Mouse (Mus musculus) spleen, adult 2 months (tissue): ENCODE measurements around the gene Mybpc1. TPM values are rescaled to one million over a fixed set of nuclear protein-coding genes. Genes with fewer than 3 reads are reported as not detected.

Experiments used
- DNase-seq, 2 experiments: peaks; one replicate each; pipeline versions ENCODE4 v3.0.0 to v3.0.0-alpha.2; 2012 to 2021; ENCODE audit warnings: low spot score in 2 of 2, low read depth in 1 of 2
- H3K27ac ChIP-seq: fragments of 200-500 bp; 2 replicates; pipeline ENCODE4 v1.5.1; 2012; ENCODE audit warnings: low read length, inconsistent platforms; ENCODE audit not compliant: insufficient read depth
- H3K27me3 ChIP-seq: fragments of 200-500 bp; 2 replicates; pipeline ENCODE4 v1.6.1; 2012; ENCODE audit warnings: mild to moderate bottlenecking, moderate library complexity, low read length, inconsistent platforms; ENCODE audit not compliant: control insufficient read depth, insufficient read depth
- H3K36me3 ChIP-seq: fragments of 200-500 bp; 2 replicates; pipeline ENCODE4 v1.6.1; 2012; ENCODE audit warnings: mild to moderate bottlenecking, low read length, inconsistent platforms; ENCODE audit not compliant: control insufficient read depth, insufficient read depth
- H3K4me1 ChIP-seq: fragments of 200-500 bp; 2 replicates; pipeline ENCODE4 v1.6.1; 2011; ENCODE audit warnings: inconsistent platforms; ENCODE audit not compliant: control insufficient read depth, insufficient read depth, insufficient read length
- H3K4me3 ChIP-seq: fragments of 200-500 bp; 2 replicates; pipeline ENCODE4 v1.5.1; 2011; ENCODE audit warnings: mild to moderate bottlenecking, inconsistent platforms; ENCODE audit not compliant: insufficient read depth, insufficient read length; ENCODE audit errors: extremely low read depth
- CTCF ChIP-seq: fragments of 200-500 bp; IDR thresholded peaks from 2 replicates; pipeline ENCODE4 v1.5.1; 2011; ENCODE audit warnings: mild to moderate bottlenecking, inconsistent platforms; ENCODE audit not compliant: insufficient read depth, insufficient read length, insufficient replicate concordance; ENCODE audit errors: extremely low read depth
- POLR2A ChIP-seq: fragments of 200-500 bp; IDR thresholded peaks from 2 replicates; pipeline ENCODE4 v1.6.1; 2011; ENCODE audit warnings: low read depth, low read length, inconsistent platforms
- WGBS: fragments of 180-500 bp; shearing (Covaris S2); methylation state at CpG from one replicate; pipeline ENCODE4 v1.1.7; 2018; 5-methylcytosine and 5-hydroxymethylcytosine counted together
- polyA plus RNA-seq: library from polyadenylated mRNA; depleted of rRNA; stranded (reverse); fragments of >200 nt; gene quantifications from 2 replicates; pipeline ENCODE4 v1.2.3, GENCODE M21; 2012; rRNA removed

Mybpc1 gene
- polyA plus RNA-seq, result 0.47 and 1.0 TPM in 2 replicates

DNA sequence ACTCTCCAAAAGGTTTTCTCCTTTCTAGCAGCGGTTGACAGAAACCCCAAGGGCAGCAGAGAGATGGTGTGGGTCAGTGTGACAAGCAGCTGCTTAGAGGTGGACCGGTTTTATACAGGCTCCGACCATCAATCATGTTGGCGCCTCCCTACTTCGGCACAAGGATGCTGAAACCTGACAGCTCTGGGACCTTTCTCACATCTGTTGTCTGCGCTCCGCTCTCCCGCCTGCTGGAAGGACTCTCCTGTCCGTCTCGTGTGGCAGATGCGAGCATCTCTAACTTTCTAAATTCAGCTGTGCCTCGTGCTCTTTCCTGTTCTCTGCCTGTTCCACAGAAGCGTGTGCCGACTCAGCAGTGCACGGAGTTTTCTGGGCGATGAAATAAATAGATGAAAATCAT lies at the start of gene Mybpc1:
Mybpc1 (minus strand) TSS at position 210 of the 400 bp plus-strand sequence.
- no peak for TF ChIP-seq CTCF
- TF ChIP-seq POLR2A, result no peak
- H3K4me3 ChIP-seq, result no peak within 1 kb of the TSS
- H3K27ac ChIP-seq, result no peak within 1 kb of the TSS
- H3K4me1 ChIP-seq, result no peaks in the 10 kb centered on the region
- no peak for DNase-seq
- no peaks in the 10 kb centered on the region for H3K36me3 ChIP-seq
- no peaks in the 10 kb centered on the region; the same call in 1 of the 2 replicates for H3K27me3 ChIP-seq
- 39% methylated on average over 16 of the region's 16 CpGs for WGBS

DNA sequence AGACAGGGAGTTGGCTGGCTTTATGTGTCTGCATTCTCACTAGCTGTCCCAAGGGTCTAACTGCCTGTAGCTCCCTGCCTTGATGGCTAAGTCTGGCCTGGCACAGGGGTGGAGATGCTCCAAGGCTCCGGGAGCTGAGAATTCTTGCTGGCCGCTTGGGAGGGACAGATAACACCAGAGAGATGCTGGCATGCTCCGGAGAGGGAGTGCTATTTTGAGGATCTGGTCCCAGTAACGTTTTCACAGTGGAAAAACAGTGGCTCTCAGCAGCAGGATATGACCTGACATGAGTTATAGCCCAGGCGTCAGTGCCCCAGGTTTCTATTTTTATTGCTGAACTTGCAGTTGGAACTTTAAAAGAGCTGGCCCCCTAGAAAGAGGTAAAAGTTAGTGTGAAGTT lies 40.5 kb upstream of the Mybpc1 start:
- DNase-seq, result no peak

DNA sequence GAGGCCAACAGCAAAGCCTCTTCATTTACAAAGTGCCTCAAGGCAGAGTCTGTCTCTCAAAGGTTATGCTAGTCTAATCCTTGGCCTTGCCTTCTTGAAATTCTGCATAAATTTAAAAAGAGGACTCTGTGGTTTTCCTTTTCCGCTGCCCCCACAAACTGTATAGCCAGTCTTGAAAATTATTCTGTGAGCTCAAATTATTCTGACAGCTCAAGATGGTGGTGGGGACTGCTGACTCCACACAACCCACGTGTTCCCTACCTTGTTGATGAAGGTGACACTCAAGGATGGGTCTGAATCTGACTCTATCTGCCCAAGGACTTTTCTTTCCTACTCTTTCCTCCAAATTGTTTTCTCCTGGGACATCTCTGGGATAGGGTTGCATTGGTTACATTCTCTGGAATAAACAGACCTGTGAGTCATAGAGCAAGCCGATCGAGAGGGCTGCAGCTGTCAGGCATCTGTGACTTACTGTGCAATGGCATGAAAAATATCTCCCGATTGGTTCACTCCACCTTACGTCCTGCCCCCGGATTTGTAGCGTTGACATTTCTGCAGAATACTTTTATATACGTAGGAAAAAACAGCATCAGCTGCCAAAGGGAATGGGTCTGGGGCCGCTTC lies 26.5 kb upstream of the Mybpc1 start:
- Histone ChIP-seq H3K4me1 (no peaks in the 10 kb centered on the region), H3K36me3 (no peaks in the 10 kb centered on the region), H3K4me3 (no peak overlapping the region), H3K27ac (no peak overlapping the region), H3K27me3 (no peaks in the 10 kb centered on the region)
- no peak for DNase-seq
- 29% methylated on average over 10 of the region's 10 CpGs for WGBS
- no peak for TF ChIP-seq POLR2A
- no peak for TF ChIP-seq CTCF

More for the DNA sequence above, 40.5 kb upstream of the Mybpc1 start:
- TF ChIP-seq CTCF (no peak), POLR2A (no peak)
- Histone ChIP-seq H3K4me3 (no peak overlapping the region), H3K4me1 (no peaks in the 10 kb centered on the region), H3K27me3 (no peaks in the 10 kb centered on the region), H3K27ac (no peak overlapping the region), H3K36me3 (no peaks in the 10 kb centered on the region)
- 23% methylated on average over 5 of the region's 5 CpGs for WGBS

GRCm38 (mm10) chr10:88630663-88631329 lies 25.8 kb upstream of the Mybpc1 start:
- Histone ChIP-seq H3K4me3 (no peak overlapping the region), H3K36me3 (no peaks in the 10 kb centered on the region), H3K27ac (no peak overlapping the region), H3K27me3 (no peaks in the 10 kb centered on the region), H3K4me1 (no peaks in the 10 kb centered on the region)
- 63% methylated on average over 2 of the region's 2 CpGs for WGBS
- DNase-seq, result no peak
- TF ChIP-seq CTCF, result no peak
- no peak for TF ChIP-seq POLR2A

DNA sequence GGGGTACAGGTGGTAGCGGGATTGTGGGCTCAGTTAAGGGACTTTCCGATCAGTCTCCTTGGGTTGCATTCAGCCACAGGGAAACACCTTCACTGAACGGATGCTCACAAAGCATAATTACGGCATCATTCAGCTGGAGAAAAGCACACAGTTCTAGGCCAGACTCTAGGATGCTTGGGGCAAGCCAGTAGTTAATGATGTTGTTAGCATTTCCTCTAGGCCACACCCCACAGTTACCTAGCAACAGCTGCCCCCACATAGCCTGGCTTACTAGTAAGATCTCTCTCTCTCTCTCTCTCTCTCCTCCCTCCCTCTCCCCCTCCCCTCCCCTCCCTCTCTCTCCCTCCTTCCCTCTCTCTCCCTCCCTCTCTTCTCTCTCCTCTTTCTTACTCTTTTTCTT lies 22.1 kb upstream of the Mybpc1 start:
- TF ChIP-seq CTCF, result no peak
- no peak for TF ChIP-seq POLR2A
- Histone ChIP-seq H3K4me1 (no peaks in the 10 kb centered on the region), H3K27ac (no peak overlapping the region), H3K4me3 (no peak overlapping the region), H3K27me3 (no peaks in the 10 kb centered on the region), H3K36me3 (no peaks in the 10 kb centered on the region)
- 96% methylated on average over 4 of the region's 4 CpGs for WGBS
- DNase-seq, result no peak

DNA sequence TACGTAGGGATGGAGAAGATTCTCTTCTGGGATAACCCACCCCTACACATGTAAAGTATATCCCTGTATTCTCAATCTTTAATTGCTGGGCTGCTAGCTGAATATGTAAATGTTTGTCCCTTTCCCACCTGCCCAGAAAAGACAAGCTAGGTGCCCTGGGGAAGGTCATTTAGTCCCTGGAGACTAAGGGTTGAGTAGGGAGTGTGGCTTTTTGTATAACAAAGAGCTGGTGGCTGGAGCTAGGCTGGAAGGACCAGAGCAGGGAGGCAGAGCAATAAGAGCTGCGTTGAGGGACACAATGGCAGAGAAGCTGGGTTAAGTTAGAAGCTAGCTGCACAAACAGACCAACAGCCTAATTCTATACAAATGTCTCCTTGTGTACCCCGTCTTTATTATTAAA lies 21.2 kb upstream of the Mybpc1 start:
- H3K27me3 ChIP-seq, result no peaks in the 10 kb centered on the region
- WGBS, result 89% methylated on average over 3 of the region's 3 CpGs
- H3K36me3 ChIP-seq, result no peaks in the 10 kb centered on the region
- DNase-seq, result no peak
- no peak overlapping the region for H3K27ac ChIP-seq
- TF ChIP-seq CTCF, result no peak
- TF ChIP-seq POLR2A, result no peak
- H3K4me1 ChIP-seq, result no peaks in the 10 kb centered on the region
- no peak overlapping the region for H3K4me3 ChIP-seq

GRCm38 (mm10) chr10:88624300-88624699 lies 19.3 kb upstream of the Mybpc1 start:
- WGBS, result 90% methylated on average over 11 of the region's 11 CpGs
- TF ChIP-seq POLR2A, result no peak
- H3K27me3 ChIP-seq, result no peaks in the 10 kb centered on the region
- no peak overlapping the region for H3K4me3 ChIP-seq
- H3K27ac ChIP-seq, result no peak overlapping the region
- no peaks in the 10 kb centered on the region for H3K36me3 ChIP-seq
- no peak for DNase-seq
- no peaks in the 10 kb centered on the region for H3K4me1 ChIP-seq
